Mouse (Mus musculus): Measurements from ENCODE around the gene Tnfrsf18. TPM values are rescaled to one million over a fixed set of nuclear protein-coding genes. Genes with fewer than 3 reads are reported as not detected.
A peak's percentile ranks its signal among the peaks of the same experiment; 100 is the strongest.

Gene Tnfrsf18
- total and polyA plus RNA-seq, 2 experiments from 2014 or later: 1.2 TPM; not detected in 1

DNA sequence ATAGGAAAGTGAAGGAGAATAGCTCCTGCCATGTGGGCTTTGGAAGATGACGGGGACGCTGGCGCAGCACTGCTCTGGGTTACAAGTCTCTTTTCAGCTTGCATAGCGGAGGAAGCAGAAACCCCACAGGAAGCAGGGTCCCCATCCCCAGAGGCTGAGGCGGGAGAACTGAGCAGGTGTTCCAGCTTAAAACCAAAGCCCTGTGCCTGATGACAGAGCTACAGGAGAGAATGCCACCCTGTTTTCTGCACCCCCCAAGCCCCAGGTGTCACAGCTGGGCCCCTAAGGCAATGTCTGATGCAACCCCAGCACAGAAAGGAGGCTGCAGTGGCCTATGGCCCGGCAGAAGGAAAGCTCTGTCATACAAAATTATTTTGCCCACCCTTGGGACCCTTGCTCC is 44.3 kb downstream of the Tnfrsf18 start:
- no peak for TF ChIP-seq CTCF (IDR thresholded peaks at IDR 0.05; ENCODE audit: low read depth)
- ATAC-seq: peak; percentile 8; the same call in 1 of the 2 replicates
- 40% methylated on average over 6 of the region's 6 CpGs for WGBS

DNA sequence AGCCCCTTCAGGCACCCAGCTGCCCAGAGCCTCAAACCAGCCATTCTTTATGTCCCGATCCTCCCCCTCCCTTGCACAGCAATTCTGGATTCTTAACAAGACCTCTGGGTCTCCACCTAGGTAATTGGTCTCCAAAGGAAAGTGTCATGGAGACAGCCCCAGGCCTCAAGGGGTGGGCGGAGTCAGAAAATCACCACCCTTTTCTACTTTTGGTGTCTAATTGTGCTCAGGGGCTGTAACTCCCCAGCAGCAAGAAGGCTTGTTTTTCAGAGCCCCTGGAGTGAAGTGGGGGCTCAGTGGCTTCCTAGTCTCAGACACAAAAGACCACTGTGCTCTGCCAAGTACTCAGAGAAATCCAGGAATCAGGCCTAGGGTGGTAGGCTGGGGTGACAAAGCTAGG is 44.8 kb downstream of the Tnfrsf18 start:
- ATAC-seq (no peak), DNase-seq (no peak)
- H3K4me2 ChIP-seq (ENCODE audit: low read depth): no peak overlapping the region
- H3K4me3 ChIP-seq (ENCODE audit: low read depth, low read length): no peak overlapping the region
- no peaks in the 10 kb centered on the region for H3K36me3 ChIP-seq (ENCODE audit: insufficient read depth)
- H3K4me1 ChIP-seq (ENCODE audit: insufficient read depth): no peaks in the 10 kb centered on the region
- WGBS: 31% methylated on average over 2 of the region's 2 CpGs
- no peaks in the 10 kb centered on the region for H3K27me3 ChIP-seq (ENCODE audit: insufficient read depth, low read length)
- H3K9me3 ChIP-seq (ENCODE audit: low read length): no peaks in the 10 kb centered on the region
- TF ChIP-seq CTCF (IDR thresholded peaks at IDR 0.05; ENCODE audit: low read depth): no peak
- H3K9ac ChIP-seq: no peak overlapping the region
- H3K27ac ChIP-seq (ENCODE audit: low read depth, low read length): no peak overlapping the region

More for the DNA sequence above, 44.3 kb downstream of the Tnfrsf18 start:
- no peak for DNase-seq
- no peaks in the 10 kb centered on the region for H3K4me1 ChIP-seq (ENCODE audit: insufficient read depth)
- no peaks in the 10 kb centered on the region for H3K27me3 ChIP-seq (ENCODE audit: insufficient read depth, low read length)
- no peaks in the 10 kb centered on the region for H3K9me3 ChIP-seq (ENCODE audit: low read length)
- H3K9ac ChIP-seq: no peak overlapping the region
- no peak overlapping the region for H3K27ac ChIP-seq (ENCODE audit: low read depth, low read length)
- H3K36me3 ChIP-seq (ENCODE audit: insufficient read depth): no peaks in the 10 kb centered on the region
- no peak overlapping the region for H3K4me3 ChIP-seq (ENCODE audit: low read depth, low read length)
- no peak overlapping the region for H3K4me2 ChIP-seq (ENCODE audit: low read depth)

DNA sequence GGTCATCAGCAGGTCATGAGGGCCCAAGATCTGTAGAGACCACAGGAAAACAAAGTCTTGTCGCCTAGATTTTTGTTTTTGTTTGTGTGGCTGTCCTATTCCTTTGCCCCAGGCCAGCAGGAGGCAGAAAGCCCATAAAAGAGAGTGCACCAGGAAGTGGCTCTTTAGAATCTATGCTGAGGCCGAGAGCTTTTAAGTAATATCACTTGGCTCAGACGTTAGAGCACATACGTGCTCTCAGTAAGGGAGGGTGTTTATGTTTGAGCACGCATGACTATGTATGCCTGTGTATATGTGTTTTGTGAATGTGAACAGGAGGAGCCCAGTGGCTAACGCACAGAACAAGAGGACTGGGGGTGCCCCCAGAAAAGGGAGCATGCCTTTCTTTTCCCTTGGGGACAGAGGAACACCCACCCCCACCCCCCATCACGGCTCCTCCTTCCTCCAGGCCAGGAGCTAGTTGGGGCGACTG is 51.0 kb downstream of the Tnfrsf18 start:
- 10% methylated on average over 8 of the region's 8 CpGs for WGBS
- Histone ChIP-seq H3K4me1 (ENCODE audit: insufficient read depth) (0 out of 2 replicates have a peak, but pooled peaks cover 5% of the 10 kb centered on the region), H3K27ac (ENCODE audit: low read depth, low read length) (no peak overlapping the region), H3K4me3 (ENCODE audit: low read depth, low read length) (no peak overlapping the region; the same call in 1 of the 2 replicates), H3K36me3 (ENCODE audit: insufficient read depth) (no peaks in the 10 kb centered on the region), H3K27me3 (ENCODE audit: insufficient read depth, low read length) (peaks cover 8% of the 10 kb centered on the region; the same call in 1 of the 2 replicates), H3K9ac (no peak overlapping the region), H3K9me3 (ENCODE audit: low read length) (no peaks in the 10 kb centered on the region), H3K4me2 (ENCODE audit: low read depth) (peak overlapping the region; percentile 59)
- DNase-seq: no peak
- peak; percentile 25; the same call in 1 of the 2 replicates for ATAC-seq
- no peak for TF ChIP-seq CTCF (IDR thresholded peaks at IDR 0.05; ENCODE audit: low read depth)

DNA sequence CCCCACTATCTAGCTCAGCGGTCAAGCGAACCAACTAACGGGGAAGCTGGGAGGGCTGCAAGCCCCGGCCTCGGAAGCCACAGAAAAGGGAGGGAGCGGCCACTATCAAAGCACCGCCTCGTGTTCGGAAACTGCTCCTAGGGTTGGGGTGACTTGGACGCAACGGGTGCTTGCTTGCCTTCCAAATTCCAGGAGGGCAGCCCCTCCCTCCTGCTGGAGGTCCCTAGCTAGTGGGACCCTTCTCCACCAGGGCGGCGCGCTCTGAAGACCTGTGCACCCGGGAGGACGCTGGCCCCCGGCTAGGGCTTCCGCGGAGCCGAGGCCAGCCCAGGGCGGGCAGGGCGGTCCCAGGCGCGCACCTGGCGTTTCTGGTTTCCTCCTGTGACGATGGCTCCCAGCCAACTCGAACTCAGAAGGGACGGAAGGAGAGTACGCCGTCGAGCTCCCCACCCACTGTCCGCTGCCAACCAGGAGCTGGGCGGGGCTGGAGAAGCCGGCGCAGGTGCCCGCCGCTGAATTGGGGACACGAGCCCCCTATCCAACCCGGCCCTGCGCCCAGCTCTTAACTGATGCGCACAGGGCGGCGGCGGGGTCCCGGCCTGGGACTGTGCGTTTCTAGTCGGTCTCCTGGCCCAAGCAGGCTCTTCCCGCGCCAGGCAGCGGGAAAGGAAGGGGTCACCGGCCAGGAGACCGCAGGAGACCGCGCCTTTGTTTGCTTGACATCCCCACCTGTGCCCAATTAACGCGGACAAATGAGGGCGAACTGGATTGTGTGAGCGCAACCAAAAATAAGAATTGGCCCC is 51.7 kb downstream of the Tnfrsf18 start:
- Histone ChIP-seq H3K27ac (ENCODE audit: low read depth, low read length) (no peak overlapping the region), H3K4me3 (ENCODE audit: low read depth, low read length) (peak overlapping the region; percentile 30), H3K9me3 (ENCODE audit: low read length) (no peaks in the 10 kb centered on the region), H3K9ac (peak overlapping the region; percentile 19; the same call in 1 of the 2 replicates), H3K4me1 (ENCODE audit: insufficient read depth) (0 out of 2 replicates have a peak, but pooled peaks cover 5% of the 10 kb centered on the region), H3K36me3 (ENCODE audit: insufficient read depth) (no peaks in the 10 kb centered on the region), H3K27me3 (ENCODE audit: insufficient read depth, low read length) (peaks cover 8% of the 10 kb centered on the region; the same call in 1 of the 2 replicates), H3K4me2 (ENCODE audit: low read depth) (peak overlapping the region; percentile 59)
- DNase-seq (no peak), ATAC-seq (peak; percentile 29; the same call in 1 of the 2 replicates)
- WGBS: under 1% methylated on average over 53 of the region's 58 CpGs
- no peak for TF ChIP-seq CTCF (IDR thresholded peaks at IDR 0.05; ENCODE audit: low read depth)

MicroRNAs encoded within 50 kb of the gene (microRNA counts, 519-probe panel; counts per million panel counts)
- 3,632 counts per million, percentile 38 among the panel's probes with 10 or more counts for microRNA mmu-miR-200a
- microRNA mmu-miR-200b: 4,403 counts per million, percentile 55 among the panel's probes with 10 or more counts
- microRNA mmu-miR-429: 4,975 counts per million, percentile 65 among the panel's probes with 10 or more counts

Small RNAs within 50 kb of the gene (microRNA-seq; reads per million reads assigned to microRNA genes)
- gene Mir200a (180 to 186 reads per million in 2 experiments), gene Mir200b (697 to 904 reads per million in 2 experiments), gene Mir429 (2,502 reads per million in 2 experiments)

Other genes with a start within 250 kb of the Tnfrsf18 start
- 0.14 and 0.38 TPM in 2 replicates for gene Tmem88b, start 240.3 kb upstream of the Tnfrsf18 start, total RNA-seq (2014; rRNA removed)
- 0.24 and 0.38 TPM in 2 replicates for gene Tmem88b, start 240.3 kb upstream of the Tnfrsf18 start, polyA plus RNA-seq (2015; fragmentation: Nextera tagmentation; extraction: Ambion mirVana)
- not detected in 2 replicates for gene Ankrd65, start 235.7 kb upstream of the Tnfrsf18 start, total RNA-seq (2014; rRNA removed)
- not detected in 2 replicates for gene Ankrd65, start 235.7 kb upstream of the Tnfrsf18 start, polyA plus RNA-seq (2015; fragmentation: Nextera tagmentation; extraction: Ambion mirVana)
- gene Mrpl20, start 223.3 kb upstream of the Tnfrsf18 start, total RNA-seq (2014; rRNA removed): 134 and 220 TPM in 2 replicates
- 304 and 396 TPM in 2 replicates for gene Mrpl20, start 223.3 kb upstream of the Tnfrsf18 start, polyA plus RNA-seq (2015; fragmentation: Nextera tagmentation; extraction: Ambion mirVana)
- 112 and 113 TPM in 2 replicates for gene Ccnl2, start 213.7 kb upstream of the Tnfrsf18 start, total RNA-seq (2014; rRNA removed)
- 48.3 and 68.3 TPM in 2 replicates for gene Ccnl2, start 213.7 kb upstream of the Tnfrsf18 start, polyA plus RNA-seq (2015; fragmentation: Nextera tagmentation; extraction: Ambion mirVana)
- 90.9 and 93.0 TPM in 2 replicates for gene Aurkaip1, start 194.9 kb upstream of the Tnfrsf18 start, total RNA-seq (2014; rRNA removed)
- gene Aurkaip1, start 194.9 kb upstream of the Tnfrsf18 start, polyA plus RNA-seq (2015; fragmentation: Nextera tagmentation; extraction: Ambion mirVana): 148 and 183 TPM in 2 replicates
- gene Mxra8, start 186.5 kb upstream of the Tnfrsf18 start, total RNA-seq (2014; rRNA removed): 19.5 and 35.9 TPM in 2 replicates
- 25.0 and 30.5 TPM in 2 replicates for gene Mxra8, start 186.5 kb upstream of the Tnfrsf18 start, polyA plus RNA-seq (2015; fragmentation: Nextera tagmentation; extraction: Ambion mirVana)
- gene Dvl1, start 178.8 kb upstream of the Tnfrsf18 start, total RNA-seq (2014; rRNA removed): 118 and 120 TPM in 2 replicates
- gene Dvl1, start 178.8 kb upstream of the Tnfrsf18 start, polyA plus RNA-seq (2015; fragmentation: Nextera tagmentation; extraction: Ambion mirVana): 15.1 and 16.3 TPM in 2 replicates
- 0.54 and 0.67 TPM in 2 replicates for gene Tas1r3, start 162.8 kb upstream of the Tnfrsf18 start, total RNA-seq (2014; rRNA removed)
- 0.14 and 0.22 TPM in 2 replicates for gene Tas1r3, start 162.8 kb upstream of the Tnfrsf18 start, polyA plus RNA-seq (2015; fragmentation: Nextera tagmentation; extraction: Ambion mirVana)
- gene Cptp, start 156.7 kb upstream of the Tnfrsf18 start, total RNA-seq (2014; rRNA removed): 12.7 and 19.8 TPM in 2 replicates
- 18.7 and 22.8 TPM in 2 replicates for gene Cptp, start 156.7 kb upstream of the Tnfrsf18 start, polyA plus RNA-seq (2015; fragmentation: Nextera tagmentation; extraction: Ambion mirVana)
- 47.7 and 63.8 TPM in 2 replicates for gene Ints11, start 156.6 kb upstream of the Tnfrsf18 start, total RNA-seq (2014; rRNA removed)
- gene Ints11, start 156.6 kb upstream of the Tnfrsf18 start, polyA plus RNA-seq (2015; fragmentation: Nextera tagmentation; extraction: Ambion mirVana): 58.8 and 59.8 TPM in 2 replicates
- gene Pusl1, start 134.4 kb upstream of the Tnfrsf18 start, total RNA-seq (2014; rRNA removed): 65.4 and 69.5 TPM in 2 replicates
- 56.5 and 59.0 TPM in 2 replicates for gene Pusl1, start 134.4 kb upstream of the Tnfrsf18 start, polyA plus RNA-seq (2015; fragmentation: Nextera tagmentation; extraction: Ambion mirVana)
- gene Acap3, start 134.3 kb upstream of the Tnfrsf18 start, total RNA-seq (2014; rRNA removed): 116 and 147 TPM in 2 replicates
- gene Acap3, start 134.3 kb upstream of the Tnfrsf18 start, polyA plus RNA-seq (2015; fragmentation: Nextera tagmentation; extraction: Ambion mirVana): 84.2 and 95.3 TPM in 2 replicates
- gene Ube2j2, start 82.3 kb upstream of the Tnfrsf18 start, total RNA-seq (2014; rRNA removed): 80.3 and 84.7 TPM in 2 replicates
- gene Ube2j2, start 82.3 kb upstream of the Tnfrsf18 start, polyA plus RNA-seq (2015; fragmentation: Nextera tagmentation; extraction: Ambion mirVana): 138 and 163 TPM in 2 replicates
- 12.8 and 13.9 TPM in 2 replicates for gene C1qtnf12, start 63.8 kb upstream of the Tnfrsf18 start, total RNA-seq (2014; rRNA removed)
- 10.3 and 11.1 TPM in 2 replicates for gene C1qtnf12, start 63.8 kb upstream of the Tnfrsf18 start, polyA plus RNA-seq (2015; fragmentation: Nextera tagmentation; extraction: Ambion mirVana)
- gene B3galt6, start 33.5 kb upstream of the Tnfrsf18 start, total RNA-seq (2014; rRNA removed): 39.5 and 43.9 TPM in 2 replicates
- 19.4 and 28.6 TPM in 2 replicates for gene B3galt6, start 33.5 kb upstream of the Tnfrsf18 start, polyA plus RNA-seq (2015; fragmentation: Nextera tagmentation; extraction: Ambion mirVana)
- gene Sdf4, start 33.3 kb upstream of the Tnfrsf18 start, total RNA-seq (2014; rRNA removed): 123 and 126 TPM in 2 replicates
- 115 and 117 TPM in 2 replicates for gene Sdf4, start 33.3 kb upstream of the Tnfrsf18 start, polyA plus RNA-seq (2015; fragmentation: Nextera tagmentation; extraction: Ambion mirVana)
- gene Tnfrsf4, start 12.3 kb upstream of the Tnfrsf18 start, total RNA-seq (2014; rRNA removed): 0.48 and 1.3 TPM in 2 replicates
- 0.40 and 0.49 TPM in 2 replicates for gene Tnfrsf4, start 12.3 kb upstream of the Tnfrsf18 start, polyA plus RNA-seq (2015; fragmentation: Nextera tagmentation; extraction: Ambion mirVana)
- gene Ttll10, start 33.2 kb downstream of the Tnfrsf18 start, total RNA-seq (2014; rRNA removed): not detected in 2 replicates
- gene Ttll10, start 33.2 kb downstream of the Tnfrsf18 start, polyA plus RNA-seq (2015; fragmentation: Nextera tagmentation; extraction: Ambion mirVana): 0.06 TPM in 1 of 2 replicates, not detected in the other
- gene 9430015G10Rik, start 83.8 kb downstream of the Tnfrsf18 start, total RNA-seq (2014; rRNA removed): 22.8 and 28.3 TPM in 2 replicates
- 18.3 and 22.3 TPM in 2 replicates for gene 9430015G10Rik, start 83.8 kb downstream of the Tnfrsf18 start, polyA plus RNA-seq (2015; fragmentation: Nextera tagmentation; extraction: Ambion mirVana)
- 0.33 and 0.46 TPM in 2 replicates for gene Rnf223, start 104.3 kb downstream of the Tnfrsf18 start, total RNA-seq (2014; rRNA removed)
- 0.08 and 0.19 TPM in 2 replicates for gene Rnf223, start 104.3 kb downstream of the Tnfrsf18 start, polyA plus RNA-seq (2015; fragmentation: Nextera tagmentation; extraction: Ambion mirVana)
- 218 and 261 TPM in 2 replicates for gene Agrn, start 171.3 kb downstream of the Tnfrsf18 start, total RNA-seq (2014; rRNA removed)
- gene Agrn, start 171.3 kb downstream of the Tnfrsf18 start, polyA plus RNA-seq (2015; fragmentation: Nextera tagmentation; extraction: Ambion mirVana): 48.2 and 61.3 TPM in 2 replicates
- 1.4 and 2.2 TPM in 2 replicates for gene Isg15, start 174.7 kb downstream of the Tnfrsf18 start, total RNA-seq (2014; rRNA removed)
- 2.4 and 3.4 TPM in 2 replicates for gene Isg15, start 174.7 kb downstream of the Tnfrsf18 start, polyA plus RNA-seq (2015; fragmentation: Nextera tagmentation; extraction: Ambion mirVana)
- 3.5 and 5.7 TPM in 2 replicates for gene AW011738, start 177.1 kb downstream of the Tnfrsf18 start, total RNA-seq (2014; rRNA removed)
- gene AW011738, start 177.1 kb downstream of the Tnfrsf18 start, polyA plus RNA-seq (2015; fragmentation: Nextera tagmentation; extraction: Ambion mirVana): 1.8 and 3.4 TPM in 2 replicates
- 1.1 and 1.3 TPM in 2 replicates for gene Perm1, start 189.7 kb downstream of the Tnfrsf18 start, total RNA-seq (2014; rRNA removed)
- gene Perm1, start 189.7 kb downstream of the Tnfrsf18 start, polyA plus RNA-seq (2015; fragmentation: Nextera tagmentation; extraction: Ambion mirVana): 0.69 and 0.86 TPM in 2 replicates
- gene Plekhn1, start 208.7 kb downstream of the Tnfrsf18 start, total RNA-seq (2014; rRNA removed): 37.2 and 43.7 TPM in 2 replicates
- 11.8 and 14.3 TPM in 2 replicates for gene Plekhn1, start 208.7 kb downstream of the Tnfrsf18 start, polyA plus RNA-seq (2015; fragmentation: Nextera tagmentation; extraction: Ambion mirVana)
- 80.7 and 83.9 TPM in 2 replicates for gene Noc2l, start 209.8 kb downstream of the Tnfrsf18 start, total RNA-seq (2014; rRNA removed)
- 50.9 and 52.9 TPM in 2 replicates for gene Noc2l, start 209.8 kb downstream of the Tnfrsf18 start, polyA plus RNA-seq (2015; fragmentation: Nextera tagmentation; extraction: Ambion mirVana)
- 3.5 and 7.7 TPM in 2 replicates for gene Samd11, start 229.5 kb downstream of the Tnfrsf18 start, total RNA-seq (2014; rRNA removed)
- gene Samd11, start 229.5 kb downstream of the Tnfrsf18 start, polyA plus RNA-seq (2015; fragmentation: Nextera tagmentation; extraction: Ambion mirVana): 1.2 and 1.9 TPM in 2 replicates

Measured in forebrain, postnatal 0 days (tissue).